Mouse (Mus musculus) MEL (cell line): ENCODE results near the gene Smim13. TPM values are rescaled to one million over a fixed set of nuclear protein-coding genes. Genes with fewer than 3 reads are reported as not detected.
"Not testable (repeated sequence)": the region's sequence is repeated elsewhere in the genome, so short reads cannot be mapped to it uniquely, and the experiment has no call there.

Source experiments
- DNase-seq: peaks from one replicate; pipeline ENCODE4 v3.0.0; 2011; ENCODE audit warnings: low read depth, low spot score
- H3K27ac ChIP-seq: 2 replicates; pipeline ENCODE4 v1.5.1; 2012; ENCODE audit warnings: low read depth, mild to moderate bottlenecking, control low read depth, low read length, moderate library complexity; ENCODE audit not compliant: control insufficient read depth
- H3K27me3 ChIP-seq, 2 experiments: fragments of 150-350 bp in 1 of 2; sonication (generic) in 1 of 2; 2 replicates each; pipeline ENCODE4 v1.6.1; 2012; ENCODE audit warnings: low read length in 2 of 2, mild to moderate bottlenecking in 2 of 2, improper control_type of control experiment in 1 of 2, moderate library complexity in 1 of 2; ENCODE audit not compliant: insufficient read depth in 2 of 2, control insufficient read depth in 1 of 2
- H3K36me3 ChIP-seq, 2 experiments: 2 replicates each; pipeline ENCODE4 v1.6.1; 2012 to 2014; ENCODE audit warnings: low read length in 2 of 2, improper control_type of control experiment in 1 of 2, inconsistent platforms in 1 of 2, mild to moderate bottlenecking in 1 of 2; ENCODE audit not compliant: insufficient read depth in 2 of 2, control insufficient read depth in 1 of 2
- H3K4me1 ChIP-seq, 2 experiments: fragments of 150-350 bp in 1 of 2; sonication (generic) in 1 of 2; 2 replicates each; pipeline ENCODE4 v1.6.1; 2012; ENCODE audit warnings: low read length in 2 of 2, improper control_type of control experiment in 1 of 2, mild to moderate bottlenecking in 1 of 2; ENCODE audit not compliant: insufficient read depth in 2 of 2, control insufficient read depth in 1 of 2
- H3K4me3 ChIP-seq, 2 experiments: fragments of 150-350 bp in 1 of 2; sonication (generic) in 1 of 2; 2 replicates each; pipeline ENCODE4 v1.5.1; 2012; ENCODE audit warnings: low read depth in 2 of 2, low read length in 2 of 2, mild to moderate bottlenecking in 2 of 2, moderate library complexity in 2 of 2, control low read depth in 1 of 2, improper control_type of control experiment in 1 of 2; ENCODE audit not compliant: control insufficient read depth in 1 of 2, insufficient read depth in 1 of 2
- H3K79me2 ChIP-seq: 2 replicates; pipeline ENCODE4 v1.6.1; 2012; ENCODE audit warnings: mild to moderate bottlenecking, low read length, moderate library complexity; ENCODE audit not compliant: control insufficient read depth, poor library complexity, insufficient read depth
- H3K9ac ChIP-seq: 2 replicates; pipeline ENCODE4 v1.6.1; 2012; ENCODE audit warnings: low read depth, mild to moderate bottlenecking, control low read depth, low read length, moderate library complexity; ENCODE audit not compliant: control insufficient read depth, poor library complexity, severe bottlenecking
- H3K9me3 ChIP-seq: fragments of 150-350 bp; sonication (generic); replicated peaks from 2 replicates; pipeline ENCODE4 v1.6.1; 2012; ENCODE audit warnings: mild to moderate bottlenecking, low read length, improper control_type of control experiment, moderate library complexity; ENCODE audit not compliant: insufficient read depth
- BHLHE40 ChIP-seq: IDR thresholded peaks from 2 replicates; pipeline ENCODE4 v1.6.1; 2012; ENCODE audit warnings: low read depth, mild to moderate bottlenecking, inconsistent platforms, low read length, improper control_type of control experiment, borderline replicate concordance
- CHD1 ChIP-seq: IDR thresholded peaks from 2 replicates; pipeline ENCODE4 v1.6.1; 2012; ENCODE audit warnings: low read depth, mild to moderate bottlenecking, inconsistent platforms, low read length, improper control_type of control experiment
- CHD2 ChIP-seq: IDR thresholded peaks from 2 replicates; pipeline ENCODE4 v1.6.1; 2011; ENCODE audit warnings: low read length, improper control_type of control experiment
- ELF1 ChIP-seq: IDR thresholded peaks from 2 replicates; pipeline ENCODE4 v1.6.1; 2014; ENCODE audit warnings: low read depth, mild to moderate bottlenecking, inconsistent platforms, low read length, improper control_type of control experiment, moderate library complexity
- GATA1 ChIP-seq: IDR thresholded peaks from 2 replicates; pipeline ENCODE4 v1.6.1; 2011; ENCODE audit warnings: low read depth, low read length, improper control_type of control experiment
- JUND ChIP-seq: IDR thresholded peaks from 2 replicates; pipeline ENCODE4 v1.6.1; 2011; ENCODE audit warnings: low read depth, mild to moderate bottlenecking, improper control_type of control experiment, low read length
- MAFK ChIP-seq: IDR thresholded peaks from 2 replicates; pipeline ENCODE4 v1.6.1; 2011; ENCODE audit warnings: low read depth, mild to moderate bottlenecking, low read length, improper control_type of control experiment, borderline replicate concordance
- MYB ChIP-seq: IDR thresholded peaks from 2 replicates; pipeline ENCODE4 v1.6.1; 2011; ENCODE audit warnings: mild to moderate bottlenecking, low read depth, low read length, improper control_type of control experiment
- MYC ChIP-seq: IDR thresholded peaks from 2 replicates; pipeline ENCODE4 v1.6.1; 2011; ENCODE audit warnings: low read depth, mild to moderate bottlenecking, low read length, improper control_type of control experiment, moderate library complexity
- NRF1 ChIP-seq: IDR thresholded peaks from 2 replicates; pipeline ENCODE4 v1.6.1; 2014; ENCODE audit warnings: low read depth, mild to moderate bottlenecking, inconsistent platforms, low read length, improper control_type of control experiment, moderate library complexity; ENCODE audit not compliant: poor library complexity, insufficient read depth, severe bottlenecking
- SIN3A ChIP-seq: IDR thresholded peaks from 2 replicates; pipeline ENCODE4 v1.6.1; 2012; ENCODE audit warnings: low read length, improper control_type of control experiment, inconsistent platforms
- SMC3 ChIP-seq: IDR thresholded peaks from 2 replicates; pipeline ENCODE4 v1.6.1; 2011; ENCODE audit warnings: low read depth, low read length, improper control_type of control experiment
- TAL1 ChIP-seq: IDR thresholded peaks from 2 replicates; pipeline ENCODE4 v1.6.1; 2012; ENCODE audit warnings: mild to moderate bottlenecking, inconsistent platforms, low read length, moderate library complexity, mixed read lengths
- TBP ChIP-seq: IDR thresholded peaks from 2 replicates; pipeline ENCODE4 v1.8.0; 2011; ENCODE audit warnings: low read depth, low read length, improper control_type of control experiment
- TCF12 ChIP-seq: IDR thresholded peaks from 2 replicates; pipeline ENCODE4 v1.6.1; 2014; ENCODE audit warnings: low read depth, mild to moderate bottlenecking, inconsistent platforms, low read length, improper control_type of control experiment, moderate library complexity
- UBTF ChIP-seq: IDR thresholded peaks from 2 replicates; pipeline ENCODE4 v1.6.1; 2012; ENCODE audit warnings: low read depth, mild to moderate bottlenecking, inconsistent platforms, low read length, improper control_type of control experiment, moderate library complexity, borderline replicate concordance; ENCODE audit not compliant: insufficient read depth
- USF2 ChIP-seq, 2 experiments: IDR thresholded peaks; 2 replicates each; pipeline ENCODE4 v1.6.1; 2011 to 2012; ENCODE audit warnings: improper control_type of control experiment in 2 of 2, low read length in 2 of 2, borderline replicate concordance in 1 of 2, inconsistent platforms in 1 of 2, low read depth in 1 of 2, mild to moderate bottlenecking in 1 of 2; ENCODE audit not compliant: insufficient read depth in 1 of 2
- polyA plus RNA-seq, 2 experiments: library from polyadenylated mRNA; stranded (reverse) in 1 of 2; unstranded in 1 of 2; fragments of >175 nt in 1 of 2; fragments of >200 nt in 1 of 2; gene quantifications; 2 replicates each; pipeline versions ENCODE4 v1.2.1 to v1.2.4; 2012; ENCODE audit warnings: low replicate concordance in 2 of 2, low read depth in 1 of 2; ENCODE audit not compliant: insufficient read length in 2 of 2, insufficient read depth in 1 of 2, missing spikeins in 1 of 2
- total RNA-seq: library from RNA; depleted of rRNA; stranded (reverse); fragments of 300-350 nt; gene quantifications from 2 replicates; pipeline ENCODE4 v1.2.3, GENCODE M21; 2012

Smim13 gene
- total and polyA plus RNA-seq, 3 experiments: 11.1 to 13.1 TPM; not detected in 1

GRCm38 (mm10) chr13:41261617-41262016, 12.0 kb downstream of the Smim13 start:
- DNase-seq, H3K4me3 ChIP-seq, H3K9ac ChIP-seq, H3K27me3 ChIP-seq, H3K9me3 ChIP-seq, H3K27ac ChIP-seq, H3K79me2 ChIP-seq, H3K4me1 ChIP-seq, H3K36me3 ChIP-seq: not testable (repeated sequence)

GRCm38 (mm10) chr13:41263304-41264006, 13.8 kb downstream of the Smim13 start:
- Histone ChIP-seq H3K27ac (no peak overlapping the region), H3K9ac (no peak overlapping the region), H3K79me2 (peaks cover 7% of the 10 kb centered on the region; the same call in 1 of the 2 replicates), H3K4me3 (no peak overlapping the region), H3K9me3 (no peaks in the 10 kb centered on the region), H3K4me1 (no peaks in the 10 kb centered on the region), H3K27me3 (no peaks in the 10 kb centered on the region), H3K36me3 (no peaks in the 10 kb centered on the region; a peak in 1 of 4 replicates)
- no peak for DNase-seq
- TF ChIP-seq MYC (no peak), TBP (no peak), TCF12 (no peak), MYB (no peak), SMC3 (no peak), CHD1 (no peak), ELF1 (no peak), NRF1 (no peak), JUND (no peak), USF2 (IDR thresholded peaks at IDR 0.05; ENCODE audit: borderline replicate concordance in 1 of 2, insufficient read depth in 1 of 2, low read depth in 1 of 2, low read length in 2 of 2) (no peak), UBTF (no peak), TAL1 (no peak), MAFK (no peak), SIN3A (no peak), CHD2 (no peak), GATA1 (no peak), BHLHE40 (no peak)
- TF ChIP-seq, all 39 proteins: peak for 0
